Mouse (Mus musculus) erythroblast, embryonic 14.5 days (primary cell): ENCODE data around the gene Slc9a3.

ENCODE experiments used
- GATA1 ChIP-seq: IDR thresholded peaks from 2 replicates; pipeline ENCODE4 v1.6.1; 2012; ENCODE audit warnings: low read length, inconsistent platforms, mixed read lengths
- TAL1 ChIP-seq: IDR thresholded peaks from 3 replicates; pipeline ENCODE4 v1.6.1; 2012; ENCODE audit warnings: low read length, inconsistent platforms, mixed read lengths

DNA sequence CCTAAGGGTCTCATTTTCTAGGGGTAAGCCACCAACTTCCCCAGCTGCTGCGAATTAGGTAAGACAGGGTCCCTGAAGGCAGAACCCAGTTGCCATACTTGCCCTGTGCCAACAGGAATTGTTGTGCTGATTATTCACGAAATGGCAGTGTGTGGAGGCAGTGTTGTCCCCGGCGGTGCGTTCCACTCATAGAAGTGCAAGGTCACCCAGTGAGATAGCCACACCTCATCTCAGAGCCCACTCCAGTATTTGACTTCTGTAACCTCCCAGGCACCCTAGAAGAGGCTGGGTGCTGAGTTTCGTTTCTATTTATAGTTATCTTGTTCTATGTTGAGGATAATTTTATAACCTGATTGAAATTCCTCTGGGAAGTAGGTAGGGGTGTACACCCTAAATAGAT lies 22.3 kb upstream of the Slc9a3 start:
- TF ChIP-seq TAL1 = no peak
- TF ChIP-seq GATA1 = no peak
